Mouse (Mus musculus) lung, adult 2 months (tissue): ENCODE measurements at regions not wholly inside any gene's neighbourhood (a gene's known extent, or its start where the extent isn't known, plus 50 kb on each side); places are given as distances from the start of the nearest gene placed in this dataset.

ENCODE experiments used
- CTCF ChIP-seq: fragments of 200-500 bp; IDR thresholded peaks from 2 replicates; pipeline ENCODE4 v1.5.1; 2011; ENCODE audit warnings: mild to moderate bottlenecking, low read length, control low read depth; ENCODE audit not compliant: insufficient read depth
- POLR2A ChIP-seq: fragments of 200-500 bp; IDR thresholded peaks from 2 replicates; pipeline ENCODE4 v1.6.1; 2011; ENCODE audit warnings: low read depth, mild to moderate bottlenecking, control low read depth, low read length, borderline replicate concordance; ENCODE audit errors: extremely low read depth

DNA sequence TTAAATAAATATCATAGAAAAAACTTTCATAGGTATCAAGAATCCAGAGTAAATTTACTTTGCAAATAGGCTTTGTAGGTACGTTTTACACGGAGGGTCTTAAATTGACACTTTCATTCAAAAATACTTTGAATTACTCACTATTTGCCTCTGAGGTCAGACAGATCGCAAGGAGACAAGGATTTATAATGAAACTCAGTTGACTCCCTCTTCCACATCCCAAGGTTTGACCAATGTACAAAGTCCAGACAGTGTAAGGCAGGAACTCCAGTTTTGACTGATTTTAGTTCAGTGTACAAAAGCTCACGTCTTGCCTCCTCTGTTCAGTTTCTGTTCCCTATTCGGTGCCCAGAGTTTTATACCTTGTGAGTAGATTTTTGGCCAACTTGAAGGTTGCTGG is 205.8 kb downstream of the Foxa2 start:
- no peak for TF ChIP-seq CTCF
- TF ChIP-seq POLR2A = no peak
